Mouse (Mus musculus) liver (tissue): Measurements from ENCODE around the gene Resf1.
"Not testable (repeated sequence)": the region's sequence is repeated elsewhere in the genome, so short reads cannot be mapped to it uniquely, and the experiment has no call there.

Experiments used
- DNase-seq: peaks from one replicate; pipeline ENCODE4 v3.0.0-alpha.2; 2020; ENCODE audit warnings: mixed read lengths

The Resf1 gene

DNA sequence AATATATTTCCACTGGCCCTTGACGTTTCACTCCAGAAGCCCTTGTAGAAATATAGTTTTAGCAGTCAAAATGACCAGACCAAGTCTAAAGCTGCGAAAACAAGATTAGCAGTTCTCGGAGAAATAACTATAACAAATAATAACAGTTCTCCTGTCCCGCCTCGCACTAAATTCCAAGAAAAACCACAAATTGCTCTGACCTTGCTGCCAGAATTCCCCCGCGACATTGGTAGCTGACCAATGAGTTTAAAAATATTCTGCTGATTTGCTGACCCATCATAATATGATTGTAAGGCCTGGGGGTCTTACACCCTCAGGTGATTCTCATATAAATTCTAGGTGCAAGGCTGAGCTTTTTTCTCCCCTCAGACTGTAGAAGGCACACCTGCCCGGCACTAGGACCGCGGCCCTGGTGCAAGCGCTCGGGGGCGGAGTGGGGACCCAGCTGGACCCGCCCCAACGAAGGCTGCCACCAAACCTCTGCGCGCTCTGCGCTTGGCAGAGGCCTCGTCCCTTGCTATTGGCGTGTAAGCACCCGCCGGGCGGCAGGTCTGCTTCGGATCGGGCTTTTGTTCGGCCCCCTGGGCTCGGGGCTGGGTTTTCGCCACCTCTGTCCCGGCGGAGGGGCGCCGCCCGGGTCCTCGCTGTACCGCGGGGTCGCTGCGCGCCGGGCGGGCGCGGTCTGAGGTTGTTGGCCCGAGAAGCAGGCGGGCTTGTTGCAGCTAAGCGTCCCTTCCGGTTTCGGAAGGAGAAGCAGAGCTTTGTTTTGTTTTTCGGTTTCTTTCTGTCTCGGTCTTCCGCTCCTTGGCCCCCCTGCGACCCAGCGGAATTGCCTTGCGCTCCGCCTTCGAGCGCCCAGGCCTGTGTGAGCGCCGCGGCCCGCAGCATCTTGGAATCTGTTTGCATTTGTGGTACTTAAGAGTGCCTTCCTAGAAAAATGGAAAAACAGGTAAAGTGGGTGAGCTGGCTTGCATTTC lies at the start of gene Resf1:
Gene Resf1, plus strand, starts transcription at position 459 of the 977 bp plus-strand sequence.
- DNase-seq, result peak; percentile 92

DNA sequence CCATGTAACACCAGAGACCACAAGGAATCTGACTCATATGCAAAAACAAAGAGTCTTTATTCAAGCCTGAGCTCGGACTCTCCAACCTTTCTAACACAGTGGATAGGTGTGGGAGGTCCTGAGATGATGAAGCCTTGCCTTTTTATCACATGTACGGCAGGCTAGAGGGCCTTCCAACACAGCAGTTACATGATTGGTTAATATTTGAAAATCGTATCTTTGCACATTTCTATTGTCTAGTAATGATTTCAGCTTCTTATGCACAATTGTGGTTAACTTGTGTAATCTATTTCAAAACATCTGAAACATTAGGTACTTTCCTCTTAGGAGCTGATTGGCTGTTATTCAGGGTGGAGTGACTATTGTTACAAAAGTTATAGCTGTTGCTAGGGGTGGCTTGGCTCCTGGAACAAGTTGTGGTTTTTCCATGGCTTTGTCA lies 48.4 kb upstream of the Resf1 start:
- DNase-seq, result no peak

DNA sequence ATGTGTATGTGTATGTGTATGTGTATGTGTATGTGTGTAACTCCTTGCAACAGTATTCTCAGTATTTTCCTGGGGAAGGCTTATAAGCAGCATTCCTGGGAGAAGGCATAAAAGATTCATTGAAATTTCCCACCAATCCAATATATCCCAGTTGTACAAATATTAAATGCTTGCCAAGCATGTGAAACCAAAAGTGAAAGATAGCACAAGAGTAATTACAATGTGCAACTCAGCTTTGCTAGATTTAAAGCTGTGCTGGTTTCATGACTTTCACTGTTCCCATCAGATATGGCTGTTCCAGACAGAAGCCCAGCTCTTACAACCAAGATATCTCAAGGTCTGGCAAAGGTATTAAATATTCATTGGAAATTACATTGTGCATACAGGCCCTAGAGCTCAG lies 41.3 kb upstream of the Resf1 start:
- no peak for DNase-seq

DNA sequence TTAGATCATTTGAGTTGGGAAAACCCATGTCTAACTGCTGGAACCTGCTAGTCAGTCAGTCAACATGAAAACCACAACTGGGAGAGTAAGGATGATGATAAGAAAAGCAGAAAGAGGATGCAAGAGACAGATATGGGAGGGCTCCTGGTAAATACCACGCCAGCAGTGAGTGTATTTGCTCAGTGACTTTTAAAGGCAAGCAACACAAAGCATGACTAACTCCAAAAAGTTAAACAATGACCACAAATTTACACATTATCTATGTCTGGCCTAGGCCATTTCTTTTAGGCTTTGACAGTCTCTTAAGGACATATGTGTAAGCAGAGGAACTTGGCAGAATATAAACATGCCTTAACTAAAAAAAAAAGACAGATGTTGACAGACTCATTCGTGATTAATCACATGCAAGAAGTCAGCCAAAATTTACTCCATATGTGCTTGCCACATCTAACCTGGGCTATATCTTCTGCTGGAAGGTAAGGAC lies 30.9 kb upstream of the Resf1 start:
- peak; percentile 42 for DNase-seq

DNA sequence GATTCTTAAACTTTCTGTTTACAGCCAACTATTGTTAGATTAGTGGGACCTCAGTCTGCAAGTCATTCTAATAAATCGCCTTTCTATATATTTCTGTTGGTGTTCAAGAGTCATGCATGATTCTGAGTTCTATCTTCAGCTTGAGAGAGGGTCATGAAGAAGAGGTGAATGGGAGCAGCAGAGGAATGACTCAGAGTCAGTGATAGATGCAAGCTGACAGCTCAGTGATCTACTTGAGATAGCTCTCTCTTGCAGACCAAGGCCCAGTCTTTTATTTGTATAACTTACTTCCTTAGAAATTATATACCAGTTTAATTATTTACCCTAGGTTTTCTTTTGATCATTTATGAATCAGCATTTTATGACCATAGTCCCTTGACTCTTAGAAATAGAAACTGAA lies 30.3 kb upstream of the Resf1 start:
- no peak for DNase-seq

DNA sequence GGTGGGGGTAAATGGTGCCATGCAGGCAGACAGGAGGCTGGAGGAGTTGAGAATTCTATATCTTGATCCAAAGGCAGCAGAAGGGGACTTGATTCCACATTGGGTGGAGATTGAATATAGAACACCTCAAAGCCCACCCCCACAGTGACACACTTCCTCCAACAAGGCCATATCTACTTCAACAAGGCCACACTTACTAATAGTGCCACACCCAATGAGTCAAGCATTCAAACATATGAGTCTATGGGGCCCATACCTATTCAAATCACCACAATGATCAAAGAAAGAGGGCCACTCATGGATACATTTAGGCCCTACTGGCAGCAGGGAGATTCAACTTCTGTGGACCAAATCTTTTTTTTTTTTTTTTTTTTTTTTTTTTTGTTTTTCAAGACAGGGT lies 28.7 kb upstream of the Resf1 start:
- DNase-seq, result no peak

DNA sequence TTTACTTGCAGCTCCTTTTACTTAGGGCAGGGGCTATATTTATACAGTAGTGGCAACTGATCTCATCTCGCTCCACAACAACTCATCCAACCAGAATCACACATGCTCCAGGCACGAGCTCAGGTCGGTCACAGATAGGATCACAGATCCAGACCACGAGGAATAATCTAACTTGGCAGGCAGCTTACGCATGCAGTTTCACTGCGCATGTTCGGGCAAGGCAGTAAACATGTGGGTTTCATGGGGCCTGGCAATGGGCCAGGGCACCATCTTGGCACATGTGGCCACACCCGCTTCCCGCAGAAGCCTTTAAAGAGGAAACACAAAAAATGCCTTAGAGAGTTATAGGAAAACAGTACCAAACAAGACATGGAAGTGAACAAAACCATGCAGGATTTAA lies 21.0 kb upstream of the Resf1 start:
- not testable (repeated sequence) for DNase-seq

DNA sequence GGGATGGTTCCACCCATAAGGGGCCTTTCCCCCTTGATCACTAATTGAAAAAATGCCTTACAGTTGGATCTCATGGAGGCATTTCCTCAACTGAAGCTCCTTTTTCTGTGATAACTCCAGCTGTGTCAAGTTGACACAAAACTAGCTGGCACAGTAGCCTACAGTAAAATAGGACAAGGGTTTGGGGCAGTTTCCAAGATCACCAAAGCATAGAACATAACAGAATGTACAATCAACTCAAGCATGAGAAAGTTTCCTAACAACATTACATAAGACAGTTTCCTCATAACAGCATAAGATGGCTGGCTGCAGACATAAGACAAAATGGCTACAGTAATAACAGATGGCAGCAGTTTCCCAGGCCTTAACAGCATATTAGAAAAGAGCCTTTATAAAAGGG lies 6.0 kb upstream of the Resf1 start:
- not testable (repeated sequence) for DNase-seq

DNA sequence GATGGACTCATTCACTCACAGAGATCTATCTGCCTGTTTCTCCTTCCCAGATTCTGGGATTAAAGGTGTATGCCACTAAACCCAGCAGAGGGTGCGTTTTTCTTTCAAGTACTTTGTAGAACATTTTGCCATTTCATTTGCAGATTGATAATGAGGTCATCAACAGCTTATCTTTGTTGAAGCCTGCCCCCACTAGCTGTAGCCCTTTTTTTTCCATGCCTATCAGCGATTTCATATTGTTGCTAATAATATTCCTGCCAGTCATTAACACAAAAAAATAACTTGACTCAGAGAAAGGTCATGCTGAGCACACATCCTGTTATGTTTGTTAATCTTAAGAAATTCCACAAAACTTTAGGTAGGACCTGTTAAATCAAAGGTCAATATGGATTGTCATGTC lies 2.1 kb upstream of the Resf1 start:
- no peak for DNase-seq

DNA sequence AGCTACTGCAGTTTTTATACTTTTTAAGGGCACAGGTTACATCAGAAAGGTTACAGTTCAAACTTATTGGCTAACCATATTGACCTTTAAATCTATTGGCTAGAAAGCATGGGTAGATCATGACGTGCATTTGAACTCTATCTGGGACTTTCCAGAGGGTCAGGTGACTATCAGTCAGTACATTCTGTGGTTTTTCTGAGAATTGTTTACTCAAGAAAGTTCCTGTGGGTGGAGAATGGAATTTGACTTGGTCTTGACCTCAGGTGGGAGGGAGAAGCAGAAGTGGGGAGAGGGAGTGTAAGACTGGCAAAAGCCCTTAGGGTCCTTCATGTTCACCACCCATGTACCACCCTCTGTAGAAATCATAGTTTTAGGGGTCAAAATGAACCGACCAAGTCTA lies 1.4 kb upstream of the Resf1 start:
- DNase-seq, result no peak

DNA sequence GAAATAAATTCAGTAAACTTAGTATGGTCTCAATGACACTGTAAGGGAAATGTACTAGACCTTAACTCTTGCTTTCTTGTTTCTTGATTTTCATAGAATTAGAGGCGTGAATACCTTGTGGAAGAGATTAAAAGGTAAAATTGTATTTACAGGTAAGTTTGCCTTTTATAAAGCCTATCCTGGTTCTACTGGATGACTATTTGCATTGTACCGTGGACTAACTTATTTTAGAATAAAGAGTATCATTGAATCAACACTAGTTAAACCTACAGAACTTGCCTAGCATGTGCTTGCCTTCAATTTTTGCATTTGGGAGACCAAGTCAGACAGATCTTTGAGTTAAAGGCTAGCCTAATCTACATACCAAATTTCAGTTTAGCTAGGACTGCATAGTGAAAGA lies 1.0 kb downstream of the Resf1 start:
- no peak for DNase-seq

DNA sequence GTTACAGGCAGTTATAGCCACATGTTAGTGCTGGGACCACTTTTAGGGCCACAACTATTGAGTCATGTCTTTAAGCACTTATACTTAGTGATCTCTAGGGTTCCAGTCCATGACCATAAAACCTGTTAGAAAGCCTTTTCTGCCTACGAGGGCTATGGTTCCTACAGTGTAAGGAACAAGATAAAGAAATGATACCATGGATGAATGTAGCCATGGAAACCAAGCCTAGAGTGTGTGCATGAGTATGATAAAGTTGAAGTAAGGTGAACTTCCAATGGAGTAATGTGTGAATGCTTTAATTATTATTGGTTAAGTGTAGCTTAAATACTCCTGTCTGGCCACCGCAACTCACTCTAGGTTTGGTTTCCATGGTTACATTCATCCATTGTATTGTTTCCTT lies 1.8 kb downstream of the Resf1 start:
- no peak for DNase-seq

DNA sequence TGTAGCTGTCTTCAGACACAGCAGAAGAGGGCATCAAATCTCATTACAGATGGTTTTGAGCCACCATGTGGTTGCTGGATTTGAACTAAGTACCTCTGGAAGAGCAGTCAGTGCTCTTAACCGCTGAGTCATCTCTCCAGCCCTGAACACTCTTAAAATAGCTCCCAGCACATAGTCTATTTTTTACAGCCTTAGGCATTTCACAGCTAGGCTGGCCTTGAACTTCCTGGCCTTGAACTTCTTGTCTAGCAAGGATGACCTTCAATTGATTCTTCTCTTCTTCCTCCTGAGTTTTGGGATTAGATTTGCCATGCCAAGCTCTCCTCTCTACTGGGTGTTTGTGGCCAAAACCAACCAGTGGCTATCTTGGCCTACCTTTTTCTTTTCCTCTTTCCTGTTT lies 2.6 kb downstream of the Resf1 start:
- no peak for DNase-seq

DNA sequence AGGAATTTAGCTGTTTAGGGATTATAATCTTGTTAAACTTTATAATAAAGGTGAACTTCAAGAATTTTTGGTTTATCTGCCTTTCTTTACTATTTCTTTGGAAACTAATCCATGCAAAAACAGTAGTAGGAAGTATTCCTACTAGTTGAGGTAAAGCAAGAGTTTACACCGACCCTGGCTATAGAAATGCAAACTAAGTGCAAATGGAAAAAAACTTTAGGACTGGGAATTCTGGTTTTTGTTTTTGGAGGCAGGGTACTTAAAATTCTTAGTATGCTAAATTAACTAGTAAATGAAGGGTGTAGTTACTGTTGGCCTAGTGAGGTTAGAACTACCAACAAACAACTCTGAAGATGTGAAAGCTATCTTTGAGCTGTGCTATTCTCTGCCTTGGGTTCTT lies 3.0 kb downstream of the Resf1 start:
- DNase-seq, result no peak

DNA sequence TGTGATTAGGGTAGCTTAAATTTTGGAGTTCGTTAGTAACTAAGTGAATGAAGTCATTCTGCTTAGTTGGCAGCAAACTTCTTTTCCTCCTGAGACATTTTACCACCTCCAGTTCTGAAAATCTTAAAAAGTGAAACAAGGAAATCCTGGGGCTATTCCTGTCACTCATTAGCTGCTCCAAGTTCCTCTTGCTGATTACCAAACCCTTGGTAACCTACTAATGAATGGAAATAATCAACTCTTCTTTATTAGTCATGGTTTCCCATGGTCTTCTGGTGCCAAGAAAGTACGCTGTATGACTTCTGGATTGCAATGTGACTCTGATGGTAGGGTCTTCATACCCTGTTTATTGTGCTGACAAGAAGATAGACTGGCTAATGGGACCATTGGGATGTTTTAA lies 5.7 kb downstream of the Resf1 start:
- DNase-seq, result no peak

DNA sequence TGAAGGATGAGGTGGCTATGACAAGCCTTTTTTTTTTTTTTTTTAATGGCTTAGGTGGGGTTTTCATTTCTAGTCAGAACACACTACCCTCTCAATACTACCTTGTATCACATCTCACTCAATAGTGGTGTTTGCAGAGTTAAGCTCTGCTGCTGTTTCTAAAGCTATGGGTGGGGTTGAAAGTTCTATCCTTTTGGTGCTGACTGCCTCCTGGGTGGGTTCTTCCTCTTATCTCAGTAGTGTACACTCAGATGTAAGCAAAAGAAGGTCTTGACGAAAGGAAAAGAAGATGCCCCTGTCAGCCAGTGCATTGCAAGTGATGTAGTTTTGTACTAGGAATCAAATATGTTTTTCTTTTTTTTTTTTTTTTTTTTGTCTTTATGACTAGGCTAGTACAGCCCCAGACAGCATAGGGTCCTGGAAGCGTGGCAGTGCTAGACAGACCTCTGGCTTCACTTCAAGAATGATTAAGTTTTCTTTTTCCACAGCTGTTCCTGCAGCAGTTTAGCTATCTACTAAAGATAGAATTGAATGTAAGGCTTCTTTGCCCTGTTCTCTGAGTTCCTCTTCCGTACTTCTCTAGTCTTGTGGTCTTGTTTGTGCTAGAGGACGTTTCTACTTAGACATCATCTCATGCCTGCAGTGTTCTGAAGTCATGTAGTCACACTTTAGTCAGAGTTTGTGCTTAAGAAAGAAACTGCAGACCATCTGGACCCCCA lies 14.5 kb downstream of the Resf1 start:
- peak; percentile 5 for DNase-seq

DNA sequence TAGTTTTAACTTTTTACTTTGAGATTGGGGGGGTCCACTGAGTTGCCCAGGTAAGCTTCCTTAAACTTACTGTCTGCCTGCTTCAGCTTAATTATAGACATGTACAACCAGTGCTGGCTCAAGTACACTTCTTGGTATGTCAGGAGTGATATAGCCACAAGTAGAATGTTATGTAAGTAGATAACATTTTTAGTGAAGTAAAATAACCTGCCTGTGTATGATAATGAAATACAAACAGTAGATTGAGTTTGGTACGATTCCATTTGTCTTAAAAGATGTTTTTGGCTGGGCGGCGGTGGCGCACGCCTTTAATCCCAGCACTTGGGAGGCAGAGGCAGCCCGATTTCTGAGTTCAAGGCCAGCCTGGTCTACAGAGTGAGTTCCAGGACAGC lies 15.0 kb downstream of the Resf1 start:
- DNase-seq, result no peak

DNA sequence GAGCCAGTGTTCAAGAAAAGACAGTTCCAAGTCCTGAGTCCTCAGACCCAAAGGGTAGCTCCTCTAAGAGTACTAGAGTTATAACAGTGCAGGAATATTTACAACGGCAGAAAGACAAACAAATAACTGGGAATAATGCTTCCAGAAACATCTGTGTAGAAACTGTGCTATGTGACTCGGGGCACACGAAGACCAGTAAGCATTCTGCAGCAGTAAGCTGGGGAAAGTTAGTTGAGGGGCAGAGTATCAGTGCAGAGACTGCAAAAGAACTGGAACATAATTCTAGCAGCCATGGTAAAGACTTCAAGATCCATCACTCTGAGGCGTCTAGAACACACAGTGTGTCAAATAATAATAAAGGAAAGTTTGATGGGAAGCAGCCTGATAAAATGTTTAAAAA lies 19.9 kb downstream of the Resf1 start:
- no peak for DNase-seq

DNA sequence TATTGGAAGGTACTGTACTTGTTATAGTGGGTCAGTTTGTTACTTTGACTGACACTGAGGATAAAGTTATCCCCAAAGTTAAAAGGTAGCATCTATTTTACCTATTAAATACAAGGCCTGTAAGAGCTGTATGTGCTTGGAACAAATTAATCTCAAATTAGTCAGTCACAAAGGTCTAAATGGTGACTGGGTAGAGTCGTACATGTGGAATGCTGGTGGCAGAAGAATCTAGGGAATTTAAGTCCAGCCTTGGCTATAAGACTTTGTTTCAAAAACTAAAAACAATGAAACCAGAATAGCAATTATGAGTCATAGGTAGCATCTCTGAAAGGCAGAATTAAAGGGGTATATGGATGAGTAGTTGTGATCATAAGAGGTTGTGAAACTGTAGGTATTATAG lies 21.1 kb downstream of the Resf1 start:
- no peak for DNase-seq

DNA sequence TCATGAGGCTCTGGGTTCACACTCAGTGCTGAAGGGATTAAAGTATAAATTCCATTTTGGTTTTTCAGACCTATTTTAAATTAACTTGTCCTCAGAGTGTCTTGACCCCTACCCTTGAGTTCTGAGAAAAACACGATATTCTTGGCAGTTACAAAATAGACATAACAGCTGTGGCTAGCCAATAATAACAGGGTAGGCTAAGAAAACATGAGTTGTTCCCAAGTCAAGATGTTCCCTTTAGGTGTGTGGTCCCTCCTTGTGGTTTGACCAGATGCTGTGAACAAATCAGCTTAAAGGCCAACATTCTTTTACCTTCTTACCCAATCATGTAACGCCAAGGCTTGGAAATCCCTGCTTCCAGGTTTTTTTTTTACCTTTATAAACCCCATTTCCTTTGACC lies 23.8 kb downstream of the Resf1 start:
- no peak for DNase-seq

DNA sequence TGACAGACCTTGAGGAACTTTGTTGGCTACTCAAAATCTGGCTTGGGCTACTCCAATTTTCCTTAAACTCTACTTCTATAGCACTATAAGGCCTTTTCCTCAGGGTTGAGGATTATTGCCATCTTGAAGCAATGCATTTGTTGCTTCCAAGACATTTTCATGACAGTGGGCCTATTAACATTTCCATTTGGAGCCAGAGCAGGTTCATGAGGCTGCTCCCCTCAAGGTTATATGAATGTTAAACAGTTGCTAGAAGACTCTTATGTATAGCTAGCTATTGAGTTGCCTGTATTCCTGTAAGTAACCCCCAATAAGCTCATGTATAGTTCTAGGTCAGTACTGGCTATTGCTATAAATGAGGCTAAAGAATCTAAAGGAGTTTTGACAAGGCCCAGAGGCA lies 28.8 kb downstream of the Resf1 start:
- DNase-seq, result no peak

DNA sequence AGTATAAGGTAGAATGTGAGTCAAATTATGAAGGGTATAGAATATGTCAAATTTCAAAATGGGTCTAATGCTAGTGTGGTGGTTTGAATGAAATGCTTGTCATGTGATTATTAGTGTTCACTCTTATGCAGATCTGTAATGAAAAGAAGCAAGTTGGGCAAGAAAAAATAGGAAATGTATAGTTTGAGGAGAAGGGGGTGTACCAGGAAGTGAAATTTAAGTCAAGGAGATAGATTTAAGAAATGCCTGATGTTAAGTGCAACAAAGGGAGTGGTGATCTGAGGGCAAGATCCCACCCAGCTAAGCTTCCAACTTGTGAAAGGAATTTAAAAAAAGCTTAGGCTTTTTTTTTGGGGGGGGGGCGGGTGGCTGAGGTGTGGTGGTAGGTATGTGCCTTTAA lies 29.4 kb downstream of the Resf1 start:
- DNase-seq, result no peak

DNA sequence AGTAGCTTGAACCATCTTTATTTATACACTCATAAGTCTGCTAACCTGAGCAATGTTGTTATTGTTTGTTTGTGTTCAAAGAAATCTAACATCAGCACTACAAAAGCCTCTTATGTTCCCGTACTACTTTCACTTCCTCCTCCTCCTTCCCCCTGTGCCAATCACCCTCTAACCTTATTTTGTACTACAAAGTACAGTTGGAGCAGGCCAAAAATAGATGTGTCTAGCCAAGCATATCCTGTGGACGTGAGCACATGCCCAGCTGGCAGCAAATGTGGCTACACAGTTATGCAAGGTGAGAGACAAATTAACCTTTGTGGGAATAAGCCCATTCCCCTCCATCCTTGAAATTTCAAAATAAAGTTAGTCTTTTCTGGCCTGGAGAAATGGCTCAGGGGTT lies 34.6 kb downstream of the Resf1 start:
- DNase-seq, result no peak

DNA sequence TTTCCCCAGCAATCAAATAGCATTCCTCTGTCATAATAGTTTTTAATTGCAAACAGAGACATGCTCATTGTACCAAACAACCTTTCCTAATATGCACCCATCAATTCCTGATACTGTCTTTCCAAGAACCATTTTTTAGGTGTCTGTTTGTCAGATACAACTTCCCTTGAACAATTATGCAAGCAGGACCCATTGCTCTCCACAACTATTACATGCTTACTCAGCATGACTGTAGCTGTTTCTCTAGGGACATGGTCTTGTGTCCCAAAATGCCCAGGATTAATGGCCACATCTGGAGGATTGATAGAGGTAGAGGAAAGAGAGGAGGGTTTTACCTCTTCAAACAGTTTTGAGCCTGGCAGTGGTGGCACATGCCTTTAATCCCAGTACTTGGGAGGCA lies 35.2 kb downstream of the Resf1 start:
- no peak for DNase-seq
